Mouse (Mus musculus) erythroblast, embryonic 14.5 days (primary cell): ENCODE results near the gene Rps6kl1.

Source experiments
- GATA1 ChIP-seq: IDR thresholded peaks from 2 replicates; pipeline ENCODE4 v1.6.1; 2012; ENCODE audit warnings: low read length, inconsistent platforms, mixed read lengths
- TAL1 ChIP-seq: IDR thresholded peaks from 3 replicates; pipeline ENCODE4 v1.6.1; 2012; ENCODE audit warnings: low read length, inconsistent platforms, mixed read lengths

DNA sequence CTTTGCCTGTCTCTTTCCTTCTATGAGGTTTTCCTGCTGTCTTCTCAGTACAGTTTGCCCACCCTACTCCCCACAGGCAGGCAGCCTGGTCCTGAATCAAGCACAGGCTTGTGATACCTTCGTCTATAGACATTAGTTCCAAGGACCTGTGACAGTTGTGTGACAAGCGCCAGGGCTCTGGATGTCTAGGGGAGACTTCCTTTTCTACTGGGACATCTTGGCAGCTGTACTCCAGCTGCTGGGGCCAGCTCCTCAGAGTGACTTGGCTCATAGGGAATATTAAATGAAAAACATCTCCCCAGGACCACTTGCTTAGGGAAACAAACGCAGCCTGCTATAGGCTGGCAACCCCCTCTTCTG lies 19.9 kb upstream of the Rps6kl1 start:
- TF ChIP-seq TAL1 (no peak), GATA1 (no peak)
